Mouse (Mus musculus): Measurements from ENCODE around the gene Gm28870.
"Not testable (repeated sequence)": the region's sequence is repeated elsewhere in the genome, so short reads cannot be mapped to it uniquely, and the experiment has no call there.

The Gm28870 gene

DNA sequence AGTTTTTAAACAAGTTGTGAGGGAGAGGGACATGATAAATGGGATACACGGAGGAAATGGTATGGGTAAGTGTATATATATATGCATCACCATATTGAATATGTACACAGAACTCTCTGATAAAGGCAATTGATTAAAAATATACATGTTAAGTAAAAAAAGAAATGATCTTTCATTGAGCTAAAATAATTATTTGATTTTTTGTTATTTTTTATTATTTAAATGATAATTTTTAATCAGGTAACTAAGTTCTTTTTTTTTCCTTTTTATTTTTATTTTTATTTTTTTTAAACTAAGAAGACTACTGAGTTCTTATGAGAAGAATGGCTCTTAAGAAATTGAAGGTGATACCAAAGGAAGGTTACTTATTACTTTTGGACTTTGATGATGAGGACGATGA is at the start of gene Gm28870:
TSS of gene Gm28870 (plus strand) at position 301 of the 400 bp plus-strand sequence.
- not testable (repeated sequence) for DNase-seq (ENCODE audit: low read depth, low spot score)

All from brain, embryonic 18.5 days (tissue).